Mouse (Mus musculus) lung, postnatal 0 days (tissue): Measurements from ENCODE around the gene Atg14. TPM values are rescaled to one million over a fixed set of nuclear protein-coding genes. Genes with fewer than 3 reads are reported as not detected.

ENCODE experiments used
- ATAC-seq: fragments of 200-750 bp; cut with Nextera tagmentation; 2 replicates; pipeline ENCODE4 v1.8.0; 2017; ENCODE audit warnings: moderate library complexity
- DNase-seq: peaks from one replicate; pipeline ENCODE4 v3.0.0-alpha.2; 2016; ENCODE audit warnings: low spot score
- H3K27ac ChIP-seq: fragments of 300-500 bp; sonication (generic); 2 replicates; pipeline ENCODE4 v1.5.1; 2014; ENCODE audit warnings: antibody characterized with exemption, mild to moderate bottlenecking, low read length, mixed read lengths
- H3K27me3 ChIP-seq: fragments of 300-500 bp; sonication (generic); replicated peaks from 2 replicates; pipeline ENCODE4 v1.6.1; 2014; ENCODE audit warnings: low read length, mixed read lengths; ENCODE audit not compliant: insufficient read depth
- H3K36me3 ChIP-seq: fragments of 300-500 bp; sonication (generic); 2 replicates; pipeline ENCODE4 v1.6.1; 2014; ENCODE audit warnings: low read length, mixed read lengths; ENCODE audit not compliant: insufficient read depth
- H3K4me1 ChIP-seq: fragments of 300-500 bp; sonication (generic); 2 replicates; pipeline ENCODE4 v1.6.1; 2014; ENCODE audit warnings: antibody characterized with exemption, low read depth, low read length, mixed read lengths; ENCODE audit not compliant: insufficient read depth
- H3K4me2 ChIP-seq: fragments of 300-500 bp; sonication (generic); replicated peaks from 2 replicates; pipeline ENCODE4 v1.6.1; 2014; ENCODE audit warnings: low read depth, mild to moderate bottlenecking, low read length, moderate library complexity, mixed read lengths
- H3K4me3 ChIP-seq: fragments of 300-500 bp; sonication (generic); 2 replicates; pipeline ENCODE4 v1.5.1; 2014; ENCODE audit warnings: low read depth, low read length
- H3K9ac ChIP-seq: fragments of 300-500 bp; sonication (generic); replicated peaks from 2 replicates; pipeline ENCODE4 v1.6.1; 2014; ENCODE audit warnings: low read depth, mild to moderate bottlenecking
- H3K9me3 ChIP-seq: fragments of 300-500 bp; sonication (generic); 2 replicates; pipeline ENCODE4 v1.6.1; 2016; ENCODE audit warnings: low read length, mixed read lengths
- CTCF ChIP-seq: IDR thresholded peaks from 2 replicates; pipeline ENCODE4 v1.5.1; 2016; ENCODE audit warnings: antibody characterized with exemption, mild to moderate bottlenecking
- EP300 ChIP-seq: IDR thresholded peaks from 2 replicates; pipeline ENCODE4 v1.6.1; 2016; ENCODE audit warnings: antibody characterized with exemption, mild to moderate bottlenecking, control low read depth
- WGBS: fragments of 180-500 bp; shearing (Covaris S2); extraction: QIAGEN DNeasy Blood & Tissue Kit; methylation state at CpG from one replicate; pipeline ENCODE4 v1.1.7; 2014; 5-methylcytosine and 5-hydroxymethylcytosine counted together
- polyA plus RNA-seq: library from polyadenylated mRNA; unstranded; fragments of >200 nt; fragmentation: Nextera tagmentation; extraction: Ambion mirVana; gene quantifications from 2 replicates; pipeline ENCODE4 v1.2.1, GENCODE M21; 2015

The Atg14 gene
- polyA plus RNA-seq, 1 experiment from 2014 or later: 11.3 TPM

GRCm38 (mm10) chr14:47554236-47554635, 16.2 kb downstream of the Atg14 start:
- H3K27ac ChIP-seq: no peak overlapping the region
- TF ChIP-seq EP300 (no peak), CTCF (no peak)
- ATAC-seq (no peak), DNase-seq (no peak)
- H3K27me3 ChIP-seq: no peaks in the 10 kb centered on the region
- no peaks in the 10 kb centered on the region for H3K4me1 ChIP-seq
- no peak overlapping the region for H3K4me3 ChIP-seq
- H3K4me2 ChIP-seq: no peak overlapping the region
- peaks cover 9% of the 10 kb centered on the region; the same call in 1 of the 2 replicates for H3K36me3 ChIP-seq
- H3K9me3 ChIP-seq: no peaks in the 10 kb centered on the region
- 88% methylated on average over 4 of the region's 4 CpGs for WGBS
- no peak overlapping the region for H3K9ac ChIP-seq

GRCm38 (mm10) chr14:47553380-47553779, 17.1 kb downstream of the Atg14 start:
- Histone ChIP-seq H3K9me3 (no peaks in the 10 kb centered on the region), H3K4me1 (no peaks in the 10 kb centered on the region), H3K27me3 (no peaks in the 10 kb centered on the region), H3K4me2 (no peak overlapping the region), H3K27ac (no peak overlapping the region), H3K9ac (no peak overlapping the region), H3K36me3 (peaks cover 17% of the 10 kb centered on the region; the same call in 1 of the 2 replicates), H3K4me3 (no peak overlapping the region)
- DNase-seq (no peak), ATAC-seq (no peak)
- TF ChIP-seq EP300: no peak
- TF ChIP-seq CTCF: peak; percentile 18; the same call in 1 of the 2 replicates
- 91% methylated on average over 2 of the region's 2 CpGs for WGBS

- WGBS: 93% methylated on average over 6 of the region's 6 CpGs
- no peak overlapping the region for H3K4me2 ChIP-seq
- no peak overlapping the region for H3K9ac ChIP-seq
- H3K36me3 ChIP-seq: peaks cover 32% of the 10 kb centered on the region
- H3K4me1 ChIP-seq: no peaks in the 10 kb centered on the region
- no peak for TF ChIP-seq EP300
- TF ChIP-seq CTCF: no peak
- no peak for DNase-seq
- no peak overlapping the region for H3K4me3 ChIP-seq
- H3K9me3 ChIP-seq: no peaks in the 10 kb centered on the region
- H3K27me3 ChIP-seq: no peaks in the 10 kb centered on the region
- no peak overlapping the region for H3K27ac ChIP-seq
- no peak for ATAC-seq
Observed at GRCm38 (mm10) chr14:47551668-47552067, 18.8 kb downstream of the Atg14 start.

- H3K9ac ChIP-seq: no peak overlapping the region
- H3K4me1 ChIP-seq: no peaks in the 10 kb centered on the region
- no peaks in the 10 kb centered on the region for H3K9me3 ChIP-seq
- DNase-seq (no peak), ATAC-seq (no peak)
- no peak for TF ChIP-seq CTCF
- no peak for TF ChIP-seq EP300
- H3K4me3 ChIP-seq: no peak overlapping the region
- H3K27ac ChIP-seq: no peak overlapping the region
- WGBS: 93% methylated on average over 4 of the region's 4 CpGs
- no peaks in the 10 kb centered on the region for H3K27me3 ChIP-seq
- H3K4me2 ChIP-seq: no peak overlapping the region
- H3K36me3 ChIP-seq: peaks cover 65% of the 10 kb centered on the region
Observed at GRCm38 (mm10) chr14:47544877-47545276, 25.6 kb downstream of the Atg14 start.

- Histone ChIP-seq H3K9me3 (no peaks in the 10 kb centered on the region), H3K4me1 (no peaks in the 10 kb centered on the region), H3K4me2 (no peak overlapping the region), H3K27ac (no peak overlapping the region), H3K4me3 (no peak overlapping the region), H3K27me3 (no peaks in the 10 kb centered on the region), H3K9ac (no peak overlapping the region), H3K36me3 (peaks cover 64% of the 10 kb centered on the region)
- 82% methylated on average over 5 of the region's 5 CpGs for WGBS
- DNase-seq (no peak), ATAC-seq (no peak)
- no peak for TF ChIP-seq EP300
- TF ChIP-seq CTCF: no peak
Observed at GRCm38 (mm10) chr14:47544286-47544685, 26.2 kb downstream of the Atg14 start.

GRCm38 (mm10) chr14:47542283-47542682, 28.2 kb downstream of the Atg14 start:
- DNase-seq: no peak
- no peak overlapping the region for H3K4me2 ChIP-seq
- no peak overlapping the region for H3K4me3 ChIP-seq
- H3K27me3 ChIP-seq: no peaks in the 10 kb centered on the region
- no peaks in the 10 kb centered on the region for H3K9me3 ChIP-seq
- 90% methylated on average over 3 of the region's 3 CpGs for WGBS
- TF ChIP-seq CTCF (no peak), EP300 (no peak)
- H3K4me1 ChIP-seq: no peaks in the 10 kb centered on the region
- H3K27ac ChIP-seq: no peak overlapping the region
- no peak for ATAC-seq
- no peak overlapping the region for H3K9ac ChIP-seq
- peaks cover 46% of the 10 kb centered on the region for H3K36me3 ChIP-seq
